Mouse (Mus musculus): Measurements from ENCODE around the gene Zfp119b. TPM values are rescaled to one million over a fixed set of nuclear protein-coding genes. Genes with fewer than 3 reads are reported as not detected.
"Not testable (repeated sequence)": the region's sequence is repeated elsewhere in the genome, so short reads cannot be mapped to it uniquely, and the experiment has no call there.

Zfp119b gene
- polyA plus RNA-seq, 1 experiment from 2014 or later = 8.5 TPM

- WGBS = 35% methylated on average over 10 of the region's 10 CpGs
- peak overlapping the region; percentile 64 for H3K4me2 ChIP-seq (ENCODE audit: low read depth, low read length, severe bottlenecking)
- ATAC-seq (replicated peaks; ENCODE audit: low FRiP score); H3K27ac ChIP-seq (ENCODE audit: low read depth, low read length); H3K4me1 ChIP-seq (replicated peaks; ENCODE audit: control insufficient read depth, insufficient read depth, low read length); H3K27me3 ChIP-seq (ENCODE audit: control insufficient read depth, insufficient read depth, low read length); H3K36me3 ChIP-seq (ENCODE audit: control insufficient read depth, insufficient read depth, low read length); H3K9me3 ChIP-seq (ENCODE audit: control insufficient read depth, low read length); DNase-seq (ENCODE audit: low spot score); H3K9ac ChIP-seq (ENCODE audit: low read length): not testable (repeated sequence)
- peak overlapping the region; percentile 38 for H3K4me3 ChIP-seq (ENCODE audit: low read depth, low read length)
These were observed 4.9 kb downstream of the Zfp119b start for GRCm38 (mm10) chr17:55944387-55944865.

- peak; percentile 45 for DNase-seq (ENCODE audit: low spot score)
- no peaks in the 10 kb centered on the region for H3K27me3 ChIP-seq (ENCODE audit: control insufficient read depth, insufficient read depth, low read length)
- no peak for ATAC-seq (replicated peaks; ENCODE audit: low FRiP score)
- H3K36me3 ChIP-seq (ENCODE audit: control insufficient read depth, insufficient read depth, low read length) = no peaks in the 10 kb centered on the region
- H3K9me3 ChIP-seq (ENCODE audit: control insufficient read depth, low read length) = no peaks in the 10 kb centered on the region
- H3K4me3 ChIP-seq (ENCODE audit: low read depth, low read length) = no peak overlapping the region
- H3K9ac ChIP-seq (ENCODE audit: low read length) = no peak overlapping the region
- no peak overlapping the region for H3K4me2 ChIP-seq (ENCODE audit: low read depth, low read length, severe bottlenecking)
- no peak overlapping the region for H3K27ac ChIP-seq (ENCODE audit: low read depth, low read length)
- no peaks in the 10 kb centered on the region for H3K4me1 ChIP-seq (replicated peaks; ENCODE audit: control insufficient read depth, insufficient read depth, low read length)
- 94% methylated on average over 15 of the region's 15 CpGs for WGBS
These were observed 16.1 kb downstream of the Zfp119b start for GRCm38 (mm10) chr17:55933191-55933590.

- no peak for DNase-seq (ENCODE audit: low spot score)
- peak overlapping the region; percentile 70; the same call in 1 of the 2 replicates for H3K4me2 ChIP-seq (ENCODE audit: low read depth, low read length, severe bottlenecking)
- no peaks in the 10 kb centered on the region for H3K27me3 ChIP-seq (ENCODE audit: control insufficient read depth, insufficient read depth, low read length)
- WGBS = 79% methylated on average over 2 of the region's 2 CpGs
- H3K36me3 ChIP-seq (ENCODE audit: control insufficient read depth, insufficient read depth, low read length) = no peaks in the 10 kb centered on the region
- H3K4me3 ChIP-seq (ENCODE audit: low read depth, low read length) = peak overlapping the region; percentile 46
- H3K27ac ChIP-seq (ENCODE audit: low read depth, low read length) = no peak overlapping the region
- ATAC-seq (replicated peaks; ENCODE audit: low FRiP score) = peak; percentile 19; the same call in 1 of the 2 replicates
- no peaks in the 10 kb centered on the region for H3K4me1 ChIP-seq (replicated peaks; ENCODE audit: control insufficient read depth, insufficient read depth, low read length)
- peak overlapping the region; percentile 12; the same call in 1 of the 2 replicates for H3K9ac ChIP-seq (ENCODE audit: low read length)
- no peaks in the 10 kb centered on the region for H3K9me3 ChIP-seq (ENCODE audit: control insufficient read depth, low read length)
These were observed 16.7 kb downstream of the Zfp119b start for GRCm38 (mm10) chr17:55932635-55933034.

GRCm38 (mm10) chr17:55931553-55932502, 17.5 kb downstream of the Zfp119b start:
- H3K4me3 ChIP-seq (ENCODE audit: low read depth, low read length) = peak overlapping the region; percentile 46
- ATAC-seq (replicated peaks; ENCODE audit: low FRiP score) = peak; percentile 98

GRCm38 (mm10) chr17:55906669-55907068, 42.6 kb downstream of the Zfp119b start:
- Histone ChIP-seq H3K4me1 (replicated peaks; ENCODE audit: control insufficient read depth, insufficient read depth, low read length) (no peaks in the 10 kb centered on the region), H3K4me2 (ENCODE audit: low read depth, low read length, severe bottlenecking) (no peak overlapping the region), H3K9me3 (ENCODE audit: control insufficient read depth, low read length) (no peaks in the 10 kb centered on the region), H3K27me3 (ENCODE audit: control insufficient read depth, insufficient read depth, low read length) (no peaks in the 10 kb centered on the region), H3K4me3 (ENCODE audit: low read depth, low read length) (no peak overlapping the region), H3K9ac (ENCODE audit: low read length) (no peak overlapping the region), H3K36me3 (ENCODE audit: control insufficient read depth, insufficient read depth, low read length) (no peaks in the 10 kb centered on the region), H3K27ac (ENCODE audit: low read depth, low read length) (no peak overlapping the region)
- ATAC-seq (replicated peaks; ENCODE audit: low FRiP score) (no peak), DNase-seq (ENCODE audit: low spot score) (no peak)

More at GRCm38 (mm10) chr17:55931553-55932502, 17.5 kb downstream of the Zfp119b start:
- H3K9ac ChIP-seq (ENCODE audit: low read length) = peak overlapping the region; percentile 73
- no peaks in the 10 kb centered on the region for H3K4me1 ChIP-seq (replicated peaks; ENCODE audit: control insufficient read depth, insufficient read depth, low read length)
- WGBS = 2% methylated on average over 28 of the region's 33 CpGs
- peak overlapping the region; percentile 70 for H3K4me2 ChIP-seq (ENCODE audit: low read depth, low read length, severe bottlenecking)
- H3K9me3 ChIP-seq (ENCODE audit: control insufficient read depth, low read length) = no peaks in the 10 kb centered on the region
- DNase-seq (ENCODE audit: low spot score) = peak; percentile 87
- H3K27ac ChIP-seq (ENCODE audit: low read depth, low read length) = peak overlapping the region; percentile 62; the same call in 1 of the 2 replicates
- no peaks in the 10 kb centered on the region for H3K27me3 ChIP-seq (ENCODE audit: control insufficient read depth, insufficient read depth, low read length)
- no peaks in the 10 kb centered on the region for H3K36me3 ChIP-seq (ENCODE audit: control insufficient read depth, insufficient read depth, low read length)

- no peak overlapping the region for H3K4me2 ChIP-seq (ENCODE audit: low read depth, low read length, severe bottlenecking)
- no peaks in the 10 kb centered on the region for H3K36me3 ChIP-seq (ENCODE audit: control insufficient read depth, insufficient read depth, low read length)
- no peak overlapping the region for H3K9ac ChIP-seq (ENCODE audit: low read length)
- DNase-seq (ENCODE audit: low spot score) (no peak), ATAC-seq (replicated peaks; ENCODE audit: low FRiP score) (no peak)
- no peak overlapping the region for H3K27ac ChIP-seq (ENCODE audit: low read depth, low read length)
- no peaks in the 10 kb centered on the region; the same call in 1 of the 2 replicates for H3K9me3 ChIP-seq (ENCODE audit: control insufficient read depth, low read length)
- H3K27me3 ChIP-seq (ENCODE audit: control insufficient read depth, insufficient read depth, low read length) = no peaks in the 10 kb centered on the region
- no peak overlapping the region for H3K4me3 ChIP-seq (ENCODE audit: low read depth, low read length)
- no peaks in the 10 kb centered on the region for H3K4me1 ChIP-seq (replicated peaks; ENCODE audit: control insufficient read depth, insufficient read depth, low read length)
- WGBS = 76% methylated on average over 6 of the region's 6 CpGs
These were observed 45.2 kb downstream of the Zfp119b start for GRCm38 (mm10) chr17:55904131-55904530.

GRCm38 (mm10) chr17:55903687-55904086, 45.6 kb downstream of the Zfp119b start:
- no peak overlapping the region for H3K9ac ChIP-seq (ENCODE audit: low read length)
- H3K4me1 ChIP-seq (replicated peaks; ENCODE audit: control insufficient read depth, insufficient read depth, low read length) = no peaks in the 10 kb centered on the region
- no peak overlapping the region for H3K4me2 ChIP-seq (ENCODE audit: low read depth, low read length, severe bottlenecking)
- DNase-seq (ENCODE audit: low spot score) (no peak), ATAC-seq (replicated peaks; ENCODE audit: low FRiP score) (no peak)
- H3K9me3 ChIP-seq (ENCODE audit: control insufficient read depth, low read length) = no peaks in the 10 kb centered on the region; the same call in 1 of the 2 replicates
- WGBS = 76% methylated on average over 1 of the region's 1 CpGs
- H3K36me3 ChIP-seq (ENCODE audit: control insufficient read depth, insufficient read depth, low read length) = no peaks in the 10 kb centered on the region
- no peak overlapping the region for H3K4me3 ChIP-seq (ENCODE audit: low read depth, low read length)
- no peaks in the 10 kb centered on the region for H3K27me3 ChIP-seq (ENCODE audit: control insufficient read depth, insufficient read depth, low read length)
- H3K27ac ChIP-seq (ENCODE audit: low read depth, low read length) = no peak overlapping the region

GRCm38 (mm10) chr17:55903087-55903486, 46.2 kb downstream of the Zfp119b start:
- H3K4me1 ChIP-seq (replicated peaks; ENCODE audit: control insufficient read depth, insufficient read depth, low read length) = no peaks in the 10 kb centered on the region
- H3K4me3 ChIP-seq (ENCODE audit: low read depth, low read length) = no peak overlapping the region
- H3K36me3 ChIP-seq (ENCODE audit: control insufficient read depth, insufficient read depth, low read length) = peaks cover under 1% of the 10 kb centered on the region
- no peak overlapping the region for H3K27ac ChIP-seq (ENCODE audit: low read depth, low read length)
- 69% methylated on average over 2 of the region's 2 CpGs for WGBS
- no peaks in the 10 kb centered on the region for H3K27me3 ChIP-seq (ENCODE audit: control insufficient read depth, insufficient read depth, low read length)
- no peak overlapping the region for H3K4me2 ChIP-seq (ENCODE audit: low read depth, low read length, severe bottlenecking)
- no peak for ATAC-seq (replicated peaks; ENCODE audit: low FRiP score)
- H3K9ac ChIP-seq (ENCODE audit: low read length) = no peak overlapping the region
- H3K9me3 ChIP-seq (ENCODE audit: control insufficient read depth, low read length) = no peaks in the 10 kb centered on the region; the same call in 1 of the 2 replicates
- no peak for DNase-seq (ENCODE audit: low spot score)
